Mouse (Mus musculus): ENCODE measurements around the gene Nipal3. TPM values are rescaled to one million over a fixed set of nuclear protein-coding genes. Genes with fewer than 3 reads are reported as not detected.

Nipal3 gene
- total and polyA plus RNA-seq, 3 experiments, result 4.0 to 12.0 (median 6.4) TPM

DNA sequence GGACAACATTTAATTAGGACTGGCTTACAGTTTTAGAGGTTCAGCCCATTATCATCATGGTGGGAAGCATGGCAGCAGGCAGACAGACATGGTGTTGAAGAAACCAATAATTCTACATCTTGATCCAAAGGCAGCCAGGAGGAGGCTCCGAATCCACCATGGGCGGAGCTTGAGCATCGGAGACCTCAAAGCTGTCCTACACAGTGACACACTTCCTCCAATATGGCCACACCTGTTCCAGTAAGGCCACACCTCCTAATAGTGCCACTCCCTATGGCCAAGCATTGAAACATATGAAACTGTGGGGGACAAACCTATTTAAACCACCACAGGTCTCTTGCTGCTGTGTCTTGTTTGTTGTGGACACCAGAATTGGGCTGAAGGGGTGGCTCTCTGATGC is 40.2 kb upstream of the Nipal3 start:
- H3K4me1 ChIP-seq (ENCODE audit: control insufficient read depth in 1 of 2, insufficient read depth in 2 of 2), result peaks cover 2 to 11% of the 10 kb centered on the region in 2 experiments; a peak in 3 of 4 replicates
- no peaks in the 10 kb centered on the region for H3K36me3 ChIP-seq (replicated peaks in 1 of 2; ENCODE audit: control insufficient read depth in 1 of 2, insufficient read depth in 1 of 2, low read length in 1 of 2)
- no peak overlapping the region for H3K4me2 ChIP-seq (ENCODE audit: insufficient read depth, low read depth, poor library complexity, severe bottlenecking)
- DNase-seq (ENCODE audit: extremely low read depth), result no peak
- TF ChIP-seq BHLHE40 (IDR thresholded peaks at IDR 0.05; ENCODE audit: low read depth, low read length) (no peak), RAD21 (IDR thresholded peaks at IDR 0.05; ENCODE audit: low read depth, low read length) (no peak), TCF12 (IDR thresholded peaks at IDR 0.05; ENCODE audit: low read depth, low read length) (no peak), NRF1 (IDR thresholded peaks at IDR 0.05; ENCODE audit: low read depth, low read length) (no peak), TBP (conservative IDR thresholded peaks at IDR 0.05; ENCODE audit: low read depth, low read length) (no peak), MXI1 (IDR thresholded peaks at IDR 0.05; ENCODE audit: low read depth, low read length) (no peak), ZC3H11A (IDR thresholded peaks at IDR 0.05; ENCODE audit: low read depth, low read length) (no peak), GABPA (IDR thresholded peaks at IDR 0.05; ENCODE audit: insufficient replicate concordance, low read depth, low read length) (no peak), HCFC1 (IDR thresholded peaks at IDR 0.05; ENCODE audit: low read depth, low read length) (no peak), JUND (conservative IDR thresholded peaks at IDR 0.05; ENCODE audit: low read depth, low read length) (no peak), MAZ (IDR thresholded peaks at IDR 0.05; ENCODE audit: low read depth, low read length) (no peak), MAX (IDR thresholded peaks at IDR 0.05; ENCODE audit: low read length) (no peak), ETS1 (conservative IDR thresholded peaks at IDR 0.05; ENCODE audit: low read depth, low read length) (no peak), MYC (IDR thresholded peaks at IDR 0.05; ENCODE audit: low read depth, low read length) (no peak), MEF2A (IDR thresholded peaks at IDR 0.05; ENCODE audit: borderline replicate concordance, low read depth, low read length) (no peak), EP300 (IDR thresholded peaks at IDR 0.05; ENCODE audit: low read length) (no peak), UBTF (IDR thresholded peaks at IDR 0.05; ENCODE audit: low read depth, low read length) (no peak), RCOR1 (conservative IDR thresholded peaks at IDR 0.05; ENCODE audit: low read depth, low read length) (no peak)
- peaks cover 38% of the 10 kb centered on the region for H3K27me3 ChIP-seq (replicated peaks)
- no peaks in the 10 kb centered on the region for H3K79me2 ChIP-seq (replicated peaks; ENCODE audit: control insufficient read depth, extremely low read depth, insufficient read depth, poor library complexity, severe bottlenecking)
- H3K9ac ChIP-seq (ENCODE audit: insufficient read depth, low read depth), result no peak overlapping the region
- H3K27ac ChIP-seq (ENCODE audit: insufficient read depth, low read depth), result no peak overlapping the region
- in situ Hi-C loops (cut with MboI; ENCODE audit: low pct_ligation_motif_present, low pct_unique_long_range_greater_than_20kb, low sequenced_read_pairs) (no loop called here), dilution Hi-C loops (cut with MboI; ENCODE audit: extremely low pct_ligation_motif_present, extremely low pct_unique_long_range_greater_than_20kb, low sequenced_read_pairs) (no loop called here)
- H3K4me3 ChIP-seq (replicated peaks in 1 of 3; ENCODE audit: low read depth in 2 of 3, low read length in 2 of 3, poor library complexity in 1 of 3), result no peak overlapping the region
- H3K9me3 ChIP-seq (replicated peaks; ENCODE audit: low read length), result peaks cover 18% of the 10 kb centered on the region

DNA sequence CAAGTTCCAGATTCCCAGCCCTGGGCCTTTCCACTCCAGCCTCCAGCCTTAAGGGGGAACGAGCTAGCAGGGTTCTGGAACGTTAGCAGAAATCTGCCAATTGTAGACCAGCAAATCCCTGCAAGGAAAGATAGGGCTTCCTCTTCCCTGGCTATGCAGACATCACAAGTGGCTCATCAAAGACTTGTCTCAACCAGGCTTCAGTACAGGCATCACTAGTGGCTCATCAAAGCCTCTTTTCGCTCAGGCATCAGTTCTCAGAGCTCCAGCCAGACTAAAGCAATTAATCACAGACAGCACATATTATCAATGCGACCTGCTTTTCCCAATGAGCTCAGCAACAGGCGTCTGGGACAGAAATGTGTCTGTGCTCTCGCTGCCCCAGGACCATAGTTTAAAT is 38.2 kb upstream of the Nipal3 start:
- no peak for DNase-seq (ENCODE audit: extremely low read depth)
- no peak overlapping the region for H3K4me2 ChIP-seq (ENCODE audit: insufficient read depth, low read depth, poor library complexity, severe bottlenecking)
- no peak overlapping the region for H3K27ac ChIP-seq (ENCODE audit: insufficient read depth, low read depth)
- in situ Hi-C loops (cut with MboI; ENCODE audit: low pct_ligation_motif_present, low pct_unique_long_range_greater_than_20kb, low sequenced_read_pairs), result no loop called here
- peaks cover 32% of the 10 kb centered on the region for H3K27me3 ChIP-seq (replicated peaks)
- H3K4me3 ChIP-seq (replicated peaks in 1 of 3; ENCODE audit: low read depth in 2 of 3, low read length in 2 of 3, poor library complexity in 1 of 3), result no peak overlapping the region
- no peak overlapping the region for H3K9ac ChIP-seq (ENCODE audit: insufficient read depth, low read depth)
- TF ChIP-seq ZKSCAN1 (IDR thresholded peaks at IDR 0.05; ENCODE audit: borderline replicate concordance, low read depth, low read length) (no peak), CTCF (conservative IDR thresholded peaks at IDR 0.05 in 1 of 2, IDR thresholded peaks at IDR 0.05 in 1 of 2; ENCODE audit: low read depth in 2 of 2, low read length in 2 of 2) (no peak), NELFE (IDR thresholded peaks at IDR 0.05; ENCODE audit: low read depth, low read length) (no peak), UBTF (IDR thresholded peaks at IDR 0.05; ENCODE audit: low read depth, low read length) (no peak), MYC (IDR thresholded peaks at IDR 0.05; ENCODE audit: low read depth, low read length) (no peak), JUN (IDR thresholded peaks at IDR 0.05; ENCODE audit: insufficient read depth, low read depth, low read length) (no peak), ETS1 (conservative IDR thresholded peaks at IDR 0.05; ENCODE audit: low read depth, low read length) (no peak), USF1 (IDR thresholded peaks at IDR 0.05; ENCODE audit: low read depth, low read length) (no peak), TBP (conservative IDR thresholded peaks at IDR 0.05; ENCODE audit: low read depth, low read length) (no peak), HCFC1 (IDR thresholded peaks at IDR 0.05; ENCODE audit: low read depth, low read length) (no peak), IRF4 (IDR thresholded peaks at IDR 0.05; ENCODE audit: low read depth, low read length) (no peak)
- H3K9me3 ChIP-seq (replicated peaks; ENCODE audit: low read length), result peaks cover 18% of the 10 kb centered on the region
- H3K36me3 ChIP-seq (replicated peaks in 1 of 2; ENCODE audit: control insufficient read depth in 1 of 2, insufficient read depth in 1 of 2, low read length in 1 of 2), result no peaks in the 10 kb centered on the region
- dilution Hi-C loops (cut with MboI; ENCODE audit: extremely low pct_ligation_motif_present, extremely low pct_unique_long_range_greater_than_20kb, low sequenced_read_pairs), result no loop called here
- H3K79me2 ChIP-seq (replicated peaks; ENCODE audit: control insufficient read depth, extremely low read depth, insufficient read depth, poor library complexity, severe bottlenecking), result no peaks in the 10 kb centered on the region
- peaks cover 2 to 11% of the 10 kb centered on the region in 2 experiments; a peak in 3 of 4 replicates for H3K4me1 ChIP-seq (ENCODE audit: control insufficient read depth in 1 of 2, insufficient read depth in 2 of 2)

Measured in CH12.LX (cell line).